ENCODE assay signal across 11 mouse cellular contexts in the genomic region with DNA sequence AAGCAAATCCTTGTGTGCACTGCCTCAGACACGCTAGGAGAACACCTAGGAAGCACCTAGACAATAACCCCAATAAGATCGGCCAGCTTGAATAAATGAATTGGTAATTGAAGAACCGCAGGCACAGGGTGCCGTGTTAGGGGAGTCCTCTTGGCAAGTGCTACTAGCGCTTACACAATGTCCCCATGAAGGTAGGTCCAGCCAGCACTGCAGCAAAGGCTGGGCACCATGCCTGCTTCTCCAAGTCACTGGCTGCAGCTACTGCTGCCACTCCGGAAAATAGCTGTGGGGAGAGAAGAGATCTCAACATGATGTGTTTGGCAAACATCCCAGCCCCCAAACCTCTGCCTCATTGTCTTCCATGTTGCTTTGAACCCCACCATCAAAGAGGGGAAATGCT.
A peak's percentile ranks its signal among the peaks of the same experiment; 100 is the strongest.
DNase-seq lines count a peak whose midpoint lies in the region; ATAC-seq and TF ChIP-seq lines count a peak whose summit lies in the region.
"Had no signal": no experiment of that assay in that cellular context is flagged by ENCODE, and none has a peak within 500 bp of the region (broad histone marks: within the 10 kb centered on the region; RNA-seq: fewer than 3 reads in every experiment).

No protein-coding gene starts in this region.

- no peaks in the 10 kb centered on the region for H3K36me3 ChIP-seq in limb, embryonic 14.5 days (ENCODE audit: control insufficient read depth, insufficient read depth, low read length)

- H3K9me3 ChIP-seq in limb, embryonic 14.5 days (ENCODE audit: control insufficient read depth, low read length): no peaks in the 10 kb centered on the region

- H3K4me3 ChIP-seq in limb, embryonic 14.5 days (replicated peaks; ENCODE audit: low read length): no peak overlapping the region
- H3K4me3 ChIP-seq: erythroblast, embryonic 14.5 days had no signal

- no peaks in the 10 kb centered on the region for H3K27me3 ChIP-seq in limb, embryonic 14.5 days (ENCODE audit: control insufficient read depth, insufficient read depth, low read length)
- H3K27me3 ChIP-seq: Patski had no signal

- H3K4me2 ChIP-seq in limb, embryonic 14.5 days (replicated peaks; ENCODE audit: low read depth, low read length, severe bottlenecking): no peak overlapping the region

- WGBS in limb, embryonic 14.5 days: 43% methylated on average over 6 of the region's 6 CpGs

- peaks cover 9% of the 10 kb centered on the region; the same call in 1 of the 2 replicates for H3K4me1 ChIP-seq in limb, embryonic 14.5 days (ENCODE audit: control insufficient read depth, insufficient read depth, low read length)

- TF ChIP-seq POLR2A in limb, embryonic 14.5 days (IDR thresholded peaks at IDR 0.05; ENCODE audit: borderline replicate concordance, extremely low read depth, insufficient read depth, insufficient read length): no peak

- no peak overlapping the region for H3K27ac ChIP-seq in limb, embryonic 14.5 days (replicated peaks; ENCODE audit: low read depth, low read length)
- H3K27ac ChIP-seq: liver, embryonic 14.5 days had no signal

- intact Hi-C loops in heart, postnatal 10 days (cut with DNase I): no loop called here

- 0 out of 2 replicates have a peak, but pooled peaks have one; percentile 15 for ATAC-seq in limb, embryonic 14.5 days (ENCODE audit: low FRiP score, low read depth)
- ATAC-seq in erythroid progenitor cell, adult 5-6 weeks (replicated peaks; ENCODE audit: low FRiP score, poor library complexity, severe bottlenecking): no peak
- ATAC-seq: Patski had no signal

- DNase-seq in left cerebral cortex, adult 18-20 months (ENCODE audit: low spot score in 2 of 2): peak; percentile 28 to 38
- DNase-seq in left cerebral cortex, adult 11 months (ENCODE audit: low spot score): no peak
- peak; percentile 85 for DNase-seq in cerebellum, adult 9-11 months
- peak; percentile 46 to 63 for DNase-seq in heart, postnatal 10 days
- peak; percentile 34 for DNase-seq in limb, embryonic 14.5 days (ENCODE audit: low spot score)
- DNase-seq in thymus, postnatal 4 days: no peak
- DNase-seq in retina, embryonic 14.5 days (ENCODE audit: low spot score): no peak

- H3K9ac ChIP-seq in limb, embryonic 14.5 days (ENCODE audit: low read depth, low read length, severe bottlenecking): no peak overlapping the region
- H3K9ac ChIP-seq: liver, embryonic 14.5 days had no signal

Comparison
In these comparisons a context has a peak if more than half of its experiments do, and no peak if none do; other contexts are left out.
1. DNase-seq: peak in left cerebral cortex, adult 18-20 months (2 of 2), cerebellum, adult 9-11 months (single experiment), heart, postnatal 10 days (2 of 2) and limb, embryonic 14.5 days (single experiment); none in left cerebral cortex, adult 11 months (single experiment), thymus, postnatal 4 days (single experiment) and retina, embryonic 14.5 days (single experiment).